Mouse (Mus musculus) MEL (cell line): ENCODE data around the gene Pcnx. TPM values are rescaled to one million over a fixed set of nuclear protein-coding genes. Genes with fewer than 3 reads are reported as not detected.

Experiments used
- DNase-seq: peaks from one replicate; pipeline ENCODE4 v3.0.0; 2011; ENCODE audit warnings: low read depth, low spot score
- H3K27ac ChIP-seq: 2 replicates; pipeline ENCODE4 v1.5.1; 2012; ENCODE audit warnings: low read depth, mild to moderate bottlenecking, control low read depth, low read length, moderate library complexity; ENCODE audit not compliant: control insufficient read depth
- H3K27me3 ChIP-seq, 2 experiments: fragments of 150-350 bp in 1 of 2; sonication (generic) in 1 of 2; 2 replicates each; pipeline ENCODE4 v1.6.1; 2012; ENCODE audit warnings: low read length in 2 of 2, mild to moderate bottlenecking in 2 of 2, improper control_type of control experiment in 1 of 2, moderate library complexity in 1 of 2; ENCODE audit not compliant: insufficient read depth in 2 of 2, control insufficient read depth in 1 of 2
- H3K36me3 ChIP-seq, 2 experiments: 2 replicates each; pipeline ENCODE4 v1.6.1; 2012 to 2014; ENCODE audit warnings: low read length in 2 of 2, improper control_type of control experiment in 1 of 2, inconsistent platforms in 1 of 2, mild to moderate bottlenecking in 1 of 2; ENCODE audit not compliant: insufficient read depth in 2 of 2, control insufficient read depth in 1 of 2
- H3K4me1 ChIP-seq, 2 experiments: fragments of 150-350 bp in 1 of 2; sonication (generic) in 1 of 2; 2 replicates each; pipeline ENCODE4 v1.6.1; 2012; ENCODE audit warnings: low read length in 2 of 2, improper control_type of control experiment in 1 of 2, mild to moderate bottlenecking in 1 of 2; ENCODE audit not compliant: insufficient read depth in 2 of 2, control insufficient read depth in 1 of 2
- H3K4me3 ChIP-seq, 2 experiments: fragments of 150-350 bp in 1 of 2; sonication (generic) in 1 of 2; 2 replicates each; pipeline ENCODE4 v1.5.1; 2012; ENCODE audit warnings: low read depth in 2 of 2, low read length in 2 of 2, mild to moderate bottlenecking in 2 of 2, moderate library complexity in 2 of 2, control low read depth in 1 of 2, improper control_type of control experiment in 1 of 2; ENCODE audit not compliant: control insufficient read depth in 1 of 2, insufficient read depth in 1 of 2
- H3K79me2 ChIP-seq: 2 replicates; pipeline ENCODE4 v1.6.1; 2012; ENCODE audit warnings: mild to moderate bottlenecking, low read length, moderate library complexity; ENCODE audit not compliant: control insufficient read depth, poor library complexity, insufficient read depth
- H3K9ac ChIP-seq: 2 replicates; pipeline ENCODE4 v1.6.1; 2012; ENCODE audit warnings: low read depth, mild to moderate bottlenecking, control low read depth, low read length, moderate library complexity; ENCODE audit not compliant: control insufficient read depth, poor library complexity, severe bottlenecking
- H3K9me3 ChIP-seq: fragments of 150-350 bp; sonication (generic); replicated peaks from 2 replicates; pipeline ENCODE4 v1.6.1; 2012; ENCODE audit warnings: mild to moderate bottlenecking, low read length, improper control_type of control experiment, moderate library complexity; ENCODE audit not compliant: insufficient read depth
- BHLHE40 ChIP-seq: IDR thresholded peaks from 2 replicates; pipeline ENCODE4 v1.6.1; 2012; ENCODE audit warnings: low read depth, mild to moderate bottlenecking, inconsistent platforms, low read length, improper control_type of control experiment, borderline replicate concordance
- CHD1 ChIP-seq: IDR thresholded peaks from 2 replicates; pipeline ENCODE4 v1.6.1; 2012; ENCODE audit warnings: low read depth, mild to moderate bottlenecking, inconsistent platforms, low read length, improper control_type of control experiment
- CHD2 ChIP-seq: IDR thresholded peaks from 2 replicates; pipeline ENCODE4 v1.6.1; 2011; ENCODE audit warnings: low read length, improper control_type of control experiment
- ELF1 ChIP-seq: IDR thresholded peaks from 2 replicates; pipeline ENCODE4 v1.6.1; 2014; ENCODE audit warnings: low read depth, mild to moderate bottlenecking, inconsistent platforms, low read length, improper control_type of control experiment, moderate library complexity
- ETS1 ChIP-seq: IDR thresholded peaks from 2 replicates; pipeline ENCODE4 v1.6.1; 2012; ENCODE audit warnings: low read depth, mild to moderate bottlenecking, inconsistent platforms, low read length, improper control_type of control experiment, moderate library complexity
- HCFC1 ChIP-seq: IDR thresholded peaks from 2 replicates; pipeline ENCODE4 v1.6.1; 2012; ENCODE audit warnings: low read depth, mild to moderate bottlenecking, inconsistent platforms, low read length, improper control_type of control experiment, moderate library complexity
- KAT2A ChIP-seq: conservative IDR thresholded peaks from 2 replicates; pipeline ENCODE4 v1.6.1; 2012; ENCODE audit warnings: low read depth, low read length, improper control_type of control experiment, inconsistent platforms
- MAX ChIP-seq: IDR thresholded peaks from 2 replicates; pipeline ENCODE4 v1.6.1; 2011; ENCODE audit warnings: low read length, improper control_type of control experiment
- MYB ChIP-seq: IDR thresholded peaks from 2 replicates; pipeline ENCODE4 v1.6.1; 2011; ENCODE audit warnings: mild to moderate bottlenecking, low read depth, low read length, improper control_type of control experiment
- POLR2AphosphoS5 ChIP-seq: IDR thresholded peaks from 2 replicates; pipeline ENCODE4 v1.6.1; 2012; ENCODE audit warnings: low read depth, borderline replicate concordance, mild to moderate bottlenecking, inconsistent platforms, low read length, moderate library complexity, mixed read lengths
- RAD21 ChIP-seq: IDR thresholded peaks from 2 replicates; pipeline ENCODE4 v1.6.1; 2011; ENCODE audit warnings: mild to moderate bottlenecking, low read depth, low read length, improper control_type of control experiment
- SIN3A ChIP-seq: IDR thresholded peaks from 2 replicates; pipeline ENCODE4 v1.6.1; 2012; ENCODE audit warnings: low read length, improper control_type of control experiment, inconsistent platforms
- SMC3 ChIP-seq: IDR thresholded peaks from 2 replicates; pipeline ENCODE4 v1.6.1; 2011; ENCODE audit warnings: low read depth, low read length, improper control_type of control experiment
- TCF12 ChIP-seq: IDR thresholded peaks from 2 replicates; pipeline ENCODE4 v1.6.1; 2014; ENCODE audit warnings: low read depth, mild to moderate bottlenecking, inconsistent platforms, low read length, improper control_type of control experiment, moderate library complexity
- ZC3H11A ChIP-seq: IDR thresholded peaks from 2 replicates; pipeline ENCODE4 v1.6.1; 2012; ENCODE audit warnings: low read depth, mild to moderate bottlenecking, inconsistent platforms, low read length, improper control_type of control experiment
- ZKSCAN1 ChIP-seq: IDR thresholded peaks from 2 replicates; pipeline ENCODE4 v1.6.1; 2012; ENCODE audit warnings: low read depth, mild to moderate bottlenecking, inconsistent platforms, low read length, improper control_type of control experiment, moderate library complexity
- ZMIZ1 ChIP-seq: IDR thresholded peaks from 2 replicates; pipeline ENCODE4 v1.6.1; 2012; ENCODE audit warnings: low read depth, mild to moderate bottlenecking, inconsistent platforms, low read length, improper control_type of control experiment, moderate library complexity
- polyA plus RNA-seq, 2 experiments: library from polyadenylated mRNA; stranded (reverse) in 1 of 2; unstranded in 1 of 2; fragments of >175 nt in 1 of 2; fragments of >200 nt in 1 of 2; gene quantifications; 2 replicates each; pipeline versions ENCODE4 v1.2.1 to v1.2.4; 2012; ENCODE audit warnings: low replicate concordance in 2 of 2, low read depth in 1 of 2; ENCODE audit not compliant: insufficient read length in 2 of 2, insufficient read depth in 1 of 2, missing spikeins in 1 of 2
- total RNA-seq: library from RNA; depleted of rRNA; stranded (reverse); fragments of 300-350 nt; gene quantifications from 2 replicates; pipeline ENCODE4 v1.2.3, GENCODE M21; 2012

Gene Pcnx
- total and polyA plus RNA-seq, 3 experiments, result 8.9 to 140 (median 20.6) TPM

GRCm38 (mm10) chr12:81820700-81821099, 39.1 kb upstream of the Pcnx start:
- H3K27me3 ChIP-seq, result peaks cover 5 to 13% of the 10 kb centered on the region in 2 experiments; a peak in 3 of 4 replicates
- H3K9ac ChIP-seq, result no peak overlapping the region
- no peaks in the 10 kb centered on the region for H3K4me1 ChIP-seq
- H3K36me3 ChIP-seq, result no peaks in the 10 kb centered on the region
- no peak for DNase-seq
- H3K9me3 ChIP-seq, result no peaks in the 10 kb centered on the region
- TF ChIP-seq ETS1 (no peak), HCFC1 (no peak), RAD21 (no peak), SIN3A (no peak), KAT2A (no peak), BHLHE40 (no peak), ZKSCAN1 (no peak), MAX (no peak), CHD2 (no peak), CHD1 (no peak), ZC3H11A (no peak), TCF12 (no peak), POLR2AphosphoS5 (no peak), ELF1 (no peak), SMC3 (no peak)
- H3K4me3 ChIP-seq, result no peak overlapping the region
- H3K27ac ChIP-seq, result no peak overlapping the region
- no peaks in the 10 kb centered on the region for H3K79me2 ChIP-seq

GRCm38 (mm10) chr12:81822176-81822575, 37.6 kb upstream of the Pcnx start:
- Histone ChIP-seq H3K9ac (no peak overlapping the region), H3K36me3 (no peaks in the 10 kb centered on the region), H3K9me3 (no peaks in the 10 kb centered on the region), H3K27me3 (peaks cover 5 to 9% of the 10 kb centered on the region in 2 experiments; a peak in 3 of 4 replicates), H3K27ac (no peak overlapping the region), H3K4me3 (no peak overlapping the region), H3K79me2 (no peaks in the 10 kb centered on the region), H3K4me1 (no peaks in the 10 kb centered on the region)
- TF ChIP-seq MYB (no peak), ZMIZ1 (no peak)
- DNase-seq, result no peak
